16 mouse cellular contexts compared by ENCODE assay signal in the genomic region with DNA sequence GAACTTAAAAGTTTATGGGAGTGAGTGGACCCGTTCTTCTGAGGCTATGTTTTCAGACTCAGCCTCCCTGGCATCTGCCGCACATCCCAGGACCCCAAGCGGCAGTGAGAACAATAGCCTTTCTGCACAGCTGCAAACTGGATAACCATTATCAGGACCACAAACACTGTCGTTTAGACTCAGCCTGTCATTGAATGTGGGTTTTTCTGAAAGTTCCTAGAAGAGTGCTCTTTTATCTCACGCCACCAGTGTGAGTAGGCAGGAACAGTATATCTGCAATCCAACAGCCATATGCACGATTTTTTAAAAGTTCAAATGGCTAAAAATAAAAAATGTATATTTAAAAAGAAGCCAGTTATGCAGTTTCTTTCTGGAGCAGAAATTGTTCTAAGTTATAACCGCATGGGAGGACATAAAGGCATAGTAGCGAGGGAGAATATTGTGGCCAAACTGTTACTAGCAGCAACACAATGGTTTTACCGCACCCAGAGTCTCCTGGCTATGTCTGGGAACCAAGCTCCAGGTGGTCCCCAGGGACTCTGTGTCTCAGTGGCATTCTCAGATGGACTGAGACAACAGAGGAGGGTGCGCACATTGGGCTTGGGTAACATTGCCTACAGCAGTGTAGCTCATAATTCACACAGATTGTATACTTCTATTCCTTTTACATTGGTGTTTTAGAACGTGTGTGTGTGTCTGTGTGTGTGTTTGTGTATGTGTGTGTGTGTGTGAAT.
DNase-seq lines count a peak whose midpoint lies in the region; ATAC-seq lines count a peak whose summit lies in the region.
"Had no signal": no experiment of that assay in that cellular context is flagged by ENCODE, and none has a peak within 500 bp of the region (broad histone marks: within the 10 kb centered on the region; RNA-seq: fewer than 3 reads in every experiment).

No protein-coding gene starts in this region.

- H3K36me3 ChIP-seq in forebrain, embryonic 10.5 days (replicated peaks) = no peaks in the 10 kb centered on the region
- no peaks in the 10 kb centered on the region for H3K36me3 ChIP-seq in forebrain, embryonic 15.5 days
- H3K36me3 ChIP-seq: limb, embryonic 12.5 days; neural tube, embryonic 12.5 days had no signal

- H3K4me1 ChIP-seq in forebrain, embryonic 10.5 days = no peaks in the 10 kb centered on the region
- 0 out of 2 replicates have a peak, but pooled peaks cover 7% of the 10 kb centered on the region for H3K4me1 ChIP-seq in forebrain, embryonic 15.5 days
- H3K4me1 ChIP-seq: limb, embryonic 12.5 days had no signal

- H3K27ac ChIP-seq in forebrain, embryonic 10.5 days = 0 out of 2 replicates have a peak overlapping the region, but pooled peaks have one; percentile 35
- no peak overlapping the region for H3K27ac ChIP-seq in forebrain, embryonic 15.5 days (replicated peaks)
- H3K27ac ChIP-seq: limb, embryonic 12.5 days; neural tube, embryonic 12.5 days had no signal

- DNase-seq in forebrain, embryonic 10.5 days (ENCODE audit: extremely low spot score, low spot score) = no peak
- DNase-seq in layer of hippocampus, adult 9-11 months = peak; percentile 3
- DNase-seq in layer of hippocampus, adult 9-10 months (ENCODE audit: low spot score) = no peak
- peak; percentile 32 for DNase-seq in embryo, embryonic 10.5 days (ENCODE audit: low spot score)
- no peak for DNase-seq in left cerebral cortex, postnatal 10 days (ENCODE audit: extremely low spot score in 1 of 2, low spot score in 2 of 2)
- no peak for DNase-seq in adrenal gland, adult 8-10 months
- DNase-seq: gastrocnemius, postnatal 14 days; heart, postnatal 14 days; lung, postnatal 36 days; thymus, postnatal 14 days had no signal

- H3K4me3 ChIP-seq in forebrain, embryonic 10.5 days = no peak overlapping the region
- H3K4me3 ChIP-seq in forebrain, embryonic 15.5 days = no peak overlapping the region
- H3K4me3 ChIP-seq: limb, embryonic 12.5 days; neural tube, embryonic 12.5 days had no signal

- no peak overlapping the region for H3K9ac ChIP-seq in forebrain, embryonic 15.5 days (replicated peaks)
- H3K9ac ChIP-seq: limb, embryonic 12.5 days; neural tube, embryonic 12.5 days had no signal

- no peaks in the 10 kb centered on the region for H3K27me3 ChIP-seq in forebrain, embryonic 10.5 days (ENCODE audit: poor library complexity, severe bottlenecking)
- no peaks in the 10 kb centered on the region for H3K27me3 ChIP-seq in forebrain, embryonic 15.5 days
- H3K27me3 ChIP-seq: limb, embryonic 12.5 days; neural tube, embryonic 12.5 days had no signal

- no peaks in the 10 kb centered on the region for H3K9me3 ChIP-seq in forebrain, embryonic 10.5 days
- H3K9me3 ChIP-seq in forebrain, embryonic 15.5 days = no peaks in the 10 kb centered on the region
- H3K9me3 ChIP-seq: limb, embryonic 12.5 days; neural tube, embryonic 12.5 days had no signal

- no peak for ATAC-seq in forebrain, embryonic 15.5 days (replicated peaks)
- peak; percentile 94 for ATAC-seq in megakaryocyte-erythroid progenitor cell, adult 5-6 weeks (replicated peaks; ENCODE audit: low FRiP score, low TSS enrichment, poor library complexity, severe bottlenecking)
- ATAC-seq: activated CD4-positive, CD25-positive, alpha-beta regulatory T cell, adult 4 months; intestine, postnatal 0 days had no signal

- 72% methylated on average over 11 of the region's 11 CpGs for WGBS in forebrain, embryonic 10.5 days
- WGBS in forebrain, embryonic 15.5 days = 59% methylated on average over 11 of the region's 11 CpGs

- intact Hi-C loops in left cerebral cortex, postnatal 10 days (cut with DNase I) = no loop called here

- no peak overlapping the region for H3K4me2 ChIP-seq in forebrain, embryonic 15.5 days (replicated peaks)
- H3K4me2 ChIP-seq: limb, embryonic 12.5 days; neural tube, embryonic 12.5 days had no signal

Comparison
In these comparisons a context has a peak if more than half of its experiments do, and no peak if none do; other contexts are left out.
1. DNase-seq: peak in layer of hippocampus, adult 9-11 months (single experiment) and embryo, embryonic 10.5 days (single experiment); none in forebrain, embryonic 10.5 days (single experiment), layer of hippocampus, adult 9-10 months (single experiment), left cerebral cortex, postnatal 10 days (0 of 2) and adrenal gland, adult 8-10 months (single experiment).